Mouse (Mus musculus) MEL (cell line): ENCODE data around the gene Anapc15-ps. TPM values are rescaled to one million over a fixed set of nuclear protein-coding genes. Genes with fewer than 3 reads are reported as not detected.

Experiments used
- DNase-seq: peaks from one replicate; pipeline ENCODE4 v3.0.0; 2011; ENCODE audit warnings: low read depth, low spot score
- H3K27ac ChIP-seq: 2 replicates; pipeline ENCODE4 v1.5.1; 2012; ENCODE audit warnings: low read depth, mild to moderate bottlenecking, control low read depth, low read length, moderate library complexity; ENCODE audit not compliant: control insufficient read depth
- H3K27me3 ChIP-seq, 2 experiments: fragments of 150-350 bp in 1 of 2; sonication (generic) in 1 of 2; 2 replicates each; pipeline ENCODE4 v1.6.1; 2012; ENCODE audit warnings: low read length in 2 of 2, mild to moderate bottlenecking in 2 of 2, improper control_type of control experiment in 1 of 2, moderate library complexity in 1 of 2; ENCODE audit not compliant: insufficient read depth in 2 of 2, control insufficient read depth in 1 of 2
- H3K36me3 ChIP-seq, 2 experiments: 2 replicates each; pipeline ENCODE4 v1.6.1; 2012 to 2014; ENCODE audit warnings: low read length in 2 of 2, improper control_type of control experiment in 1 of 2, inconsistent platforms in 1 of 2, mild to moderate bottlenecking in 1 of 2; ENCODE audit not compliant: insufficient read depth in 2 of 2, control insufficient read depth in 1 of 2
- H3K4me1 ChIP-seq, 2 experiments: fragments of 150-350 bp in 1 of 2; sonication (generic) in 1 of 2; 2 replicates each; pipeline ENCODE4 v1.6.1; 2012; ENCODE audit warnings: low read length in 2 of 2, improper control_type of control experiment in 1 of 2, mild to moderate bottlenecking in 1 of 2; ENCODE audit not compliant: insufficient read depth in 2 of 2, control insufficient read depth in 1 of 2
- H3K4me3 ChIP-seq, 2 experiments: fragments of 150-350 bp in 1 of 2; sonication (generic) in 1 of 2; 2 replicates each; pipeline ENCODE4 v1.5.1; 2012; ENCODE audit warnings: low read depth in 2 of 2, low read length in 2 of 2, mild to moderate bottlenecking in 2 of 2, moderate library complexity in 2 of 2, control low read depth in 1 of 2, improper control_type of control experiment in 1 of 2; ENCODE audit not compliant: control insufficient read depth in 1 of 2, insufficient read depth in 1 of 2
- H3K79me2 ChIP-seq: 2 replicates; pipeline ENCODE4 v1.6.1; 2012; ENCODE audit warnings: mild to moderate bottlenecking, low read length, moderate library complexity; ENCODE audit not compliant: control insufficient read depth, poor library complexity, insufficient read depth
- H3K9ac ChIP-seq: 2 replicates; pipeline ENCODE4 v1.6.1; 2012; ENCODE audit warnings: low read depth, mild to moderate bottlenecking, control low read depth, low read length, moderate library complexity; ENCODE audit not compliant: control insufficient read depth, poor library complexity, severe bottlenecking
- H3K9me3 ChIP-seq: fragments of 150-350 bp; sonication (generic); replicated peaks from 2 replicates; pipeline ENCODE4 v1.6.1; 2012; ENCODE audit warnings: mild to moderate bottlenecking, low read length, improper control_type of control experiment, moderate library complexity; ENCODE audit not compliant: insufficient read depth
- BHLHE40 ChIP-seq: IDR thresholded peaks from 2 replicates; pipeline ENCODE4 v1.6.1; 2012; ENCODE audit warnings: low read depth, mild to moderate bottlenecking, inconsistent platforms, low read length, improper control_type of control experiment, borderline replicate concordance
- E2F4 ChIP-seq: IDR thresholded peaks from 2 replicates; pipeline ENCODE4 v1.6.1; 2011; ENCODE audit warnings: low read depth, low read length, improper control_type of control experiment, borderline replicate concordance
- ELF1 ChIP-seq: IDR thresholded peaks from 2 replicates; pipeline ENCODE4 v1.6.1; 2014; ENCODE audit warnings: low read depth, mild to moderate bottlenecking, inconsistent platforms, low read length, improper control_type of control experiment, moderate library complexity
- GATA1 ChIP-seq: IDR thresholded peaks from 2 replicates; pipeline ENCODE4 v1.6.1; 2011; ENCODE audit warnings: low read depth, low read length, improper control_type of control experiment
- HCFC1 ChIP-seq: IDR thresholded peaks from 2 replicates; pipeline ENCODE4 v1.6.1; 2012; ENCODE audit warnings: low read depth, mild to moderate bottlenecking, inconsistent platforms, low read length, improper control_type of control experiment, moderate library complexity
- KAT2A ChIP-seq: conservative IDR thresholded peaks from 2 replicates; pipeline ENCODE4 v1.6.1; 2012; ENCODE audit warnings: low read depth, low read length, improper control_type of control experiment, inconsistent platforms
- MAFK ChIP-seq: IDR thresholded peaks from 2 replicates; pipeline ENCODE4 v1.6.1; 2011; ENCODE audit warnings: low read depth, mild to moderate bottlenecking, low read length, improper control_type of control experiment, borderline replicate concordance
- MAX ChIP-seq: IDR thresholded peaks from 2 replicates; pipeline ENCODE4 v1.6.1; 2011; ENCODE audit warnings: low read length, improper control_type of control experiment
- MAZ ChIP-seq: IDR thresholded peaks from 2 replicates; pipeline ENCODE4 v1.6.1; 2012; ENCODE audit warnings: low read depth, mild to moderate bottlenecking, inconsistent platforms, low read length, improper control_type of control experiment
- NELFE ChIP-seq: IDR thresholded peaks from 2 replicates; pipeline ENCODE4 v1.6.1; 2011; ENCODE audit warnings: low read depth, low read length, improper control_type of control experiment
- NRF1 ChIP-seq: IDR thresholded peaks from 2 replicates; pipeline ENCODE4 v1.6.1; 2014; ENCODE audit warnings: low read depth, mild to moderate bottlenecking, inconsistent platforms, low read length, improper control_type of control experiment, moderate library complexity; ENCODE audit not compliant: poor library complexity, insufficient read depth, severe bottlenecking
- SIN3A ChIP-seq: IDR thresholded peaks from 2 replicates; pipeline ENCODE4 v1.6.1; 2012; ENCODE audit warnings: low read length, improper control_type of control experiment, inconsistent platforms
- TAL1 ChIP-seq: IDR thresholded peaks from 2 replicates; pipeline ENCODE4 v1.6.1; 2012; ENCODE audit warnings: mild to moderate bottlenecking, inconsistent platforms, low read length, moderate library complexity, mixed read lengths
- TBP ChIP-seq: IDR thresholded peaks from 2 replicates; pipeline ENCODE4 v1.8.0; 2011; ENCODE audit warnings: low read depth, low read length, improper control_type of control experiment
- TCF12 ChIP-seq: IDR thresholded peaks from 2 replicates; pipeline ENCODE4 v1.6.1; 2014; ENCODE audit warnings: low read depth, mild to moderate bottlenecking, inconsistent platforms, low read length, improper control_type of control experiment, moderate library complexity
- UBTF ChIP-seq: IDR thresholded peaks from 2 replicates; pipeline ENCODE4 v1.6.1; 2012; ENCODE audit warnings: low read depth, mild to moderate bottlenecking, inconsistent platforms, low read length, improper control_type of control experiment, moderate library complexity, borderline replicate concordance; ENCODE audit not compliant: insufficient read depth
- USF2 ChIP-seq, 2 experiments: IDR thresholded peaks; 2 replicates each; pipeline ENCODE4 v1.6.1; 2011 to 2012; ENCODE audit warnings: improper control_type of control experiment in 2 of 2, low read length in 2 of 2, borderline replicate concordance in 1 of 2, inconsistent platforms in 1 of 2, low read depth in 1 of 2, mild to moderate bottlenecking in 1 of 2; ENCODE audit not compliant: insufficient read depth in 1 of 2
- ZC3H11A ChIP-seq: IDR thresholded peaks from 2 replicates; pipeline ENCODE4 v1.6.1; 2012; ENCODE audit warnings: low read depth, mild to moderate bottlenecking, inconsistent platforms, low read length, improper control_type of control experiment
- polyA plus RNA-seq, 2 experiments: library from polyadenylated mRNA; stranded (reverse) in 1 of 2; unstranded in 1 of 2; fragments of >175 nt in 1 of 2; fragments of >200 nt in 1 of 2; gene quantifications; 2 replicates each; pipeline versions ENCODE4 v1.2.1 to v1.2.4; 2012; ENCODE audit warnings: low replicate concordance in 2 of 2, low read depth in 1 of 2; ENCODE audit not compliant: insufficient read length in 2 of 2, insufficient read depth in 1 of 2, missing spikeins in 1 of 2
- total RNA-seq: library from RNA; depleted of rRNA; stranded (reverse); fragments of 300-350 nt; gene quantifications from 2 replicates; pipeline ENCODE4 v1.2.3, GENCODE M21; 2012

Anapc15-ps gene
- total and polyA plus RNA-seq, 3 experiments: 0.31 TPM; not detected in 2

DNA sequence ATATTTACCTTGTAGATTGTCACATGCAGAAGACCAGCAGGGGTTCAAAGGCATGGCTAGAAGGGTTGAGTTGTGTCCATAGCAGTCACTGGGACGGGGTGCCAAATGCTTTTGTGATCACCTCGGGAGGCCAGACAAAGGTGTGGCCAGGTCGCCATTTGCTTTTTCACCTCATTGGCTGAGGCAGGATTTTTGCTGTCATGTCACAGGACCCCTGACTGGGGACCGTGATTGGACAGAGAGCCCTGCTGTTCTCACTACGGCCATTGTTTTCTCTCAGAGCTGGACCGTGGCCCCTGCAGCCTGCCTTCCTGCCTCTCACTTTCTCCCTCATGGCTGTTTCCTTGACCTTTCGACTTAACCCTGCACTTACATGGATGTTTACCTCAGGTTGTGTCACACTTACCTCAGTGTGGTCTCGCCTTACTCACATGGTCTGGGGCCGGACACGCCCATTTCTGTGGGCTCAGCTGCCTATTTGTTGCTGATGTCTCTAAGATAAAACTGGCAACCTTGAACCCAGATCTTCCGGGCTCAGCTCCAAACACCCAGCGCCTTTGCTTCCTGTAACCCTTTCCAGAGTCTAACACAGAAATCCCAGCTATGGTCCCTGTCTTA, 47.0 kb upstream of the Anapc15-ps start:
- Histone ChIP-seq H3K27ac (no peak overlapping the region), H3K27me3 (no peaks in the 10 kb centered on the region; a peak in 1 of 4 replicates), H3K4me3 (no peak overlapping the region), H3K9me3 (no peaks in the 10 kb centered on the region), H3K36me3 (no peaks in the 10 kb centered on the region), H3K9ac (no peak overlapping the region), H3K4me1 (no peaks in the 10 kb centered on the region), H3K79me2 (no peaks in the 10 kb centered on the region)
- DNase-seq: no peak
- TF ChIP-seq TBP (no peak), KAT2A (no peak), NELFE (no peak), GATA1 (no peak), ZC3H11A (no peak), E2F4 (no peak), MAX (no peak), MAZ (no peak), BHLHE40 (no peak), USF2 (IDR thresholded peaks at IDR 0.05; ENCODE audit: borderline replicate concordance in 1 of 2, insufficient read depth in 1 of 2, low read depth in 1 of 2, low read length in 2 of 2) (no peak)

DNA sequence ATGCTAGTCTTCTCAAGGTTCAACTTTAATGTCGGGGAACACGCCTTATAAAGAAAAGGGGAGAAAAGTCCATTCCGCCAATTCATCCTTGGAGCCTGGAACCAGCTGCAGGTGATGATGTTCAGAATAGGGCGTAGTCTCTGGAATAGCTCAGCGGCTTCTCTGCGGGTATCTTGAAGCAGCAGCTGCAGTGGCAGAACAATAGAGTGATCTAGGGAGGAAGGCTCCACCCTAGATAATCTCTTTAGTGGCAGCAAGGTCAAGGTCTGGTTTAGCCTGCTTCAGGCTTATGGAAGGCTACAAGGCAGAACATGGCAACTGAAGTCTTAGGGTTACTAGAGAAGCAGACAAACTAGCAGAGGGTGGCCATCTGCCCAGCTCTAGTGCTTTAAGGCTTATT, 46.2 kb upstream of the Anapc15-ps start:
- Histone ChIP-seq H3K9ac (no peak overlapping the region), H3K4me3 (no peak overlapping the region), H3K79me2 (no peaks in the 10 kb centered on the region), H3K27ac (no peak overlapping the region), H3K27me3 (no peaks in the 10 kb centered on the region; a peak in 1 of 4 replicates), H3K9me3 (no peaks in the 10 kb centered on the region), H3K4me1 (no peaks in the 10 kb centered on the region), H3K36me3 (no peaks in the 10 kb centered on the region)
- TF ChIP-seq TCF12 (no peak), ZC3H11A (no peak), E2F4 (no peak), ELF1 (no peak), MAZ (no peak), MAFK (no peak), SIN3A (no peak), USF2 (IDR thresholded peaks at IDR 0.05; ENCODE audit: borderline replicate concordance in 1 of 2, insufficient read depth in 1 of 2, low read depth in 1 of 2, low read length in 2 of 2) (no peak), GATA1 (no peak), NRF1 (no peak), TBP (no peak), TAL1 (no peak), UBTF (no peak), BHLHE40 (no peak), HCFC1 (no peak)
- no peak for DNase-seq
